Mouse (Mus musculus): ENCODE measurements at regions not wholly inside any gene's neighbourhood (a gene's known extent, or its start where the extent isn't known, plus 50 kb on each side); places are given as distances from the start of the nearest gene placed in this dataset.

GRCm38 (mm10) chr9:71369202-71369601 is 116.5 kb downstream of the Polr2m start:
- DNase-seq (ENCODE audit: low read depth, low spot score) = no peak
- peaks cover 0 to 1% of the 10 kb centered on the region in 2 experiments for H3K27me3 ChIP-seq (ENCODE audit: control insufficient read depth in 1 of 2, insufficient read depth in 2 of 2, low read length in 2 of 2)
- no peak overlapping the region for H3K27ac ChIP-seq (ENCODE audit: control insufficient read depth, low read depth, low read length)

GRCm38 (mm10) chr9:71366573-71366972 is 119.2 kb downstream of the Polr2m start:
- no peaks in the 10 kb centered on the region for H3K36me3 ChIP-seq (ENCODE audit: control insufficient read depth in 1 of 2, insufficient read depth in 2 of 2, low read length in 2 of 2)
- H3K4me3 ChIP-seq (ENCODE audit: control insufficient read depth in 1 of 2, insufficient read depth in 1 of 2, low read depth in 2 of 2, low read length in 2 of 2) = no peak overlapping the region
- DNase-seq (ENCODE audit: low read depth, low spot score) = no peak
- no peaks in the 10 kb centered on the region for H3K4me1 ChIP-seq (ENCODE audit: control insufficient read depth in 1 of 2, insufficient read depth in 2 of 2, low read length in 2 of 2)
- H3K9ac ChIP-seq (ENCODE audit: control insufficient read depth, low read depth, low read length, poor library complexity, severe bottlenecking) = no peak overlapping the region
- H3K9me3 ChIP-seq (replicated peaks; ENCODE audit: insufficient read depth, low read length) = no peaks in the 10 kb centered on the region
- H3K79me2 ChIP-seq (ENCODE audit: control insufficient read depth, insufficient read depth, low read length, poor library complexity) = no peaks in the 10 kb centered on the region
- TF ChIP-seq ZC3H11A (IDR thresholded peaks at IDR 0.05; ENCODE audit: low read depth, low read length) (no peak), MAFK (IDR thresholded peaks at IDR 0.05; ENCODE audit: borderline replicate concordance, low read depth, low read length) (no peak), NRF1 (IDR thresholded peaks at IDR 0.05; ENCODE audit: insufficient read depth, low read depth, low read length, poor library complexity, severe bottlenecking) (no peak), TCF12 (IDR thresholded peaks at IDR 0.05; ENCODE audit: low read depth, low read length) (no peak), SIN3A (IDR thresholded peaks at IDR 0.05; ENCODE audit: low read length) (no peak), JUND (IDR thresholded peaks at IDR 0.05; ENCODE audit: low read depth, low read length) (no peak), RCOR1 (IDR thresholded peaks at IDR 0.05; ENCODE audit: low read depth, low read length) (no peak), HCFC1 (IDR thresholded peaks at IDR 0.05; ENCODE audit: low read depth, low read length) (no peak)
- H3K27me3 ChIP-seq (ENCODE audit: control insufficient read depth in 1 of 2, insufficient read depth in 2 of 2, low read length in 2 of 2) = peaks cover 0 to 1% of the 10 kb centered on the region in 2 experiments; a peak in 3 of 4 replicates
- no peak overlapping the region for H3K27ac ChIP-seq (ENCODE audit: control insufficient read depth, low read depth, low read length)

More at GRCm38 (mm10) chr9:71369202-71369601, 116.5 kb downstream of the Polr2m start:
- Histone ChIP-seq H3K9me3 (replicated peaks; ENCODE audit: insufficient read depth, low read length) (no peaks in the 10 kb centered on the region), H3K4me3 (ENCODE audit: control insufficient read depth in 1 of 2, insufficient read depth in 1 of 2, low read depth in 2 of 2, low read length in 2 of 2) (no peak overlapping the region), H3K79me2 (ENCODE audit: control insufficient read depth, insufficient read depth, low read length, poor library complexity) (no peaks in the 10 kb centered on the region), H3K36me3 (ENCODE audit: control insufficient read depth in 1 of 2, insufficient read depth in 2 of 2, low read length in 2 of 2) (no peaks in the 10 kb centered on the region), H3K4me1 (ENCODE audit: control insufficient read depth in 1 of 2, insufficient read depth in 2 of 2, low read length in 2 of 2) (no peaks in the 10 kb centered on the region), H3K9ac (ENCODE audit: control insufficient read depth, low read depth, low read length, poor library complexity, severe bottlenecking) (no peak overlapping the region)
- TF ChIP-seq CHD1 (IDR thresholded peaks at IDR 0.05; ENCODE audit: low read depth, low read length) (no peak), GABPA (IDR thresholded peaks at IDR 0.05; ENCODE audit: low read depth, low read length) (no peak), POLR2A (IDR thresholded peaks at IDR 0.05; ENCODE audit: control insufficient read depth in 1 of 2, insufficient read depth in 1 of 2, low read depth in 1 of 2, low read length in 2 of 2, poor library complexity in 1 of 2) (no peak), MEF2A (IDR thresholded peaks at IDR 0.05; ENCODE audit: extremely low read depth, insufficient replicate concordance, low read depth, low read length, poor library complexity, severe bottlenecking) (no peak), NRF1 (IDR thresholded peaks at IDR 0.05; ENCODE audit: insufficient read depth, low read depth, low read length, poor library complexity, severe bottlenecking) (no peak), KAT2A (conservative IDR thresholded peaks at IDR 0.05; ENCODE audit: low read depth, low read length) (no peak), SMC3 (IDR thresholded peaks at IDR 0.05; ENCODE audit: low read depth, low read length) (no peak), USF1 (IDR thresholded peaks at IDR 0.05; ENCODE audit: low read depth, low read length) (no peak), EP300 (IDR thresholded peaks at IDR 0.05; ENCODE audit: low read depth in 1 of 2, low read length in 2 of 2) (no peak), CHD2 (IDR thresholded peaks at IDR 0.05; ENCODE audit: low read length) (no peak), USF2 (IDR thresholded peaks at IDR 0.05; ENCODE audit: borderline replicate concordance in 1 of 2, insufficient read depth in 1 of 2, low read depth in 1 of 2, low read length in 2 of 2) (no peak), JUND (IDR thresholded peaks at IDR 0.05; ENCODE audit: low read depth, low read length) (no peak)
